In the genomic region with DNA sequence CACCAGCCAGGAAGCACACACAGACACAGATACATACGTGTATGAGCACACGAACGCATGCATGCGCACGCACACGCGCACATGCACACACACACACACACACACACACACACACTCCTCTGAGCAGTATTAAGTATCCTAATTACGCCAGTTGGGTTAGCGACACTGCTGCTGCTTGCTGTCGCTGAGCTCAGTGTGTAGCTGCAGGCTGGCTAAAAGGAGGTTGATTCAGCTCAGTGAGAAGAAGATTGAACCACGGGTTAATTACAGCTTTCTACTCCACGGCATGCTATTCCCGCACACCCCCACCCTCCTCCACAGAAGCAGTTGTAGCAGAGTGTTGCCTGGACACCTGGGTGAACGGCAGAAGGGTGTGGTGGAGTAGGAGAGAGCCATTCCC, we compare ENCODE assay signal across 14 mouse cellular contexts.
A peak's percentile ranks its signal among the peaks of the same experiment; 100 is the strongest.
DNase-seq lines count a peak whose midpoint lies in the region; ATAC-seq lines count a peak whose summit lies in the region.
"Had no signal": no experiment of that assay in that cellular context is flagged by ENCODE, and none has a peak within 500 bp of the region (broad histone marks: within the 10 kb centered on the region; RNA-seq: fewer than 3 reads in every experiment).

No protein-coding gene starts in this region.

- no peaks in the 10 kb centered on the region for H3K36me3 ChIP-seq in embryonic facial prominence, embryonic 11.5 days (replicated peaks; ENCODE audit: control insufficient read depth, insufficient read depth, low read depth, low read length)
- no peaks in the 10 kb centered on the region for H3K36me3 ChIP-seq in embryonic facial prominence, embryonic 10.5 days (replicated peaks)
- H3K36me3 ChIP-seq in neural tube, embryonic 12.5 days, result no peaks in the 10 kb centered on the region
- H3K36me3 ChIP-seq: G1E had no signal

- WGBS in embryonic facial prominence, embryonic 11.5 days, result 72% methylated on average over 14 of the region's 14 CpGs
- WGBS in embryonic facial prominence, embryonic 10.5 days, result 79% methylated on average over 14 of the region's 14 CpGs
- WGBS in neural tube, embryonic 12.5 days, result 67% methylated on average over 14 of the region's 14 CpGs

- H3K27ac ChIP-seq in embryonic facial prominence, embryonic 11.5 days (replicated peaks; ENCODE audit: low read depth, low read length), result no peak overlapping the region
- H3K27ac ChIP-seq in embryonic facial prominence, embryonic 10.5 days (replicated peaks), result no peak overlapping the region
- no peak overlapping the region for H3K27ac ChIP-seq in neural tube, embryonic 12.5 days
- H3K27ac ChIP-seq: macrophage had no signal

- no peak overlapping the region for H3K4me2 ChIP-seq in embryonic facial prominence, embryonic 11.5 days (ENCODE audit: low read depth, low read length)
- H3K4me2 ChIP-seq in neural tube, embryonic 12.5 days (replicated peaks), result peak overlapping the region; percentile 37; the same call in 1 of the 2 replicates
- H3K4me2 ChIP-seq: liver, embryonic 11.5 days had no signal

- no peak overlapping the region for H3K4me3 ChIP-seq in embryonic facial prominence, embryonic 11.5 days (ENCODE audit: low read depth, low read length)
- no peak overlapping the region for H3K4me3 ChIP-seq in embryonic facial prominence, embryonic 10.5 days
- H3K4me3 ChIP-seq in neural tube, embryonic 12.5 days, result no peak overlapping the region

- no peaks in the 10 kb centered on the region for H3K9me3 ChIP-seq in embryonic facial prominence, embryonic 11.5 days (replicated peaks; ENCODE audit: control insufficient read depth, low read length)
- no peaks in the 10 kb centered on the region for H3K9me3 ChIP-seq in embryonic facial prominence, embryonic 10.5 days
- no peaks in the 10 kb centered on the region for H3K9me3 ChIP-seq in neural tube, embryonic 12.5 days
- H3K9me3 ChIP-seq: G1E had no signal

- H3K4me1 ChIP-seq in embryonic facial prominence, embryonic 11.5 days (ENCODE audit: control insufficient read depth, insufficient read depth, low read length), result no peaks in the 10 kb centered on the region
- H3K4me1 ChIP-seq in embryonic facial prominence, embryonic 10.5 days, result no peaks in the 10 kb centered on the region
- peaks cover 19% of the 10 kb centered on the region for H3K4me1 ChIP-seq in neural tube, embryonic 12.5 days

- no peak for DNase-seq in embryonic facial prominence, embryonic 11.5 days (ENCODE audit: low spot score)
- DNase-seq in embryonic facial prominence, embryonic 10.5 days (ENCODE audit: low spot score), result no peak
- no peak for DNase-seq in neural tube, embryonic 10.5 days (ENCODE audit: extremely low spot score, low spot score)
- peak; percentile 53 to 60 for DNase-seq in left cerebral cortex, adult 9 months (ENCODE audit: low spot score in 2 of 2)
- peak; percentile 63 to 66 for DNase-seq in right cerebral cortex, postnatal 10 days (ENCODE audit: low spot score in 2 of 2)
- no peak for DNase-seq in spleen, postnatal 36 days (ENCODE audit: low spot score in 2 of 2)
- DNase-seq: adrenal gland, postnatal 10 days; cerebellum, postnatal 25 days; kidney, postnatal 25 days had no signal

- H3K27me3 ChIP-seq in embryonic facial prominence, embryonic 11.5 days (ENCODE audit: control insufficient read depth, insufficient read depth, low read length), result no peaks in the 10 kb centered on the region
- no peaks in the 10 kb centered on the region for H3K27me3 ChIP-seq in embryonic facial prominence, embryonic 10.5 days (replicated peaks; ENCODE audit: low read depth, poor library complexity, severe bottlenecking)
- H3K27me3 ChIP-seq in neural tube, embryonic 12.5 days (replicated peaks), result no peaks in the 10 kb centered on the region

- 0 out of 2 replicates have a peak, but pooled peaks have one; percentile 31 for ATAC-seq in embryonic facial prominence, embryonic 11.5 days (replicated peaks; ENCODE audit: insufficient number of reproducible peaks, low FRiP score, low TSS enrichment, low read depth)
- peak; percentile 38 for ATAC-seq in neural tube, embryonic 12.5 days (ENCODE audit: low FRiP score, low read depth)
- ATAC-seq in cerebellum, adult (ENCODE audit: insufficient number of reproducible peaks, low FRiP score, low TSS enrichment), result no peak

- no peak overlapping the region for H3K9ac ChIP-seq in embryonic facial prominence, embryonic 11.5 days (replicated peaks; ENCODE audit: low read length)
- H3K9ac ChIP-seq in neural tube, embryonic 12.5 days, result no peak overlapping the region

Comparison
In these comparisons a context has a peak if more than half of its experiments do, and no peak if none do; other contexts are left out.
1. DNase-seq: peak in left cerebral cortex, adult 9 months (2 of 2) and right cerebral cortex, postnatal 10 days (2 of 2); none in embryonic facial prominence, embryonic 11.5 days (single experiment), embryonic facial prominence, embryonic 10.5 days (single experiment), neural tube, embryonic 10.5 days (single experiment) and spleen, postnatal 36 days (0 of 2).